In the genomic region with DNA sequence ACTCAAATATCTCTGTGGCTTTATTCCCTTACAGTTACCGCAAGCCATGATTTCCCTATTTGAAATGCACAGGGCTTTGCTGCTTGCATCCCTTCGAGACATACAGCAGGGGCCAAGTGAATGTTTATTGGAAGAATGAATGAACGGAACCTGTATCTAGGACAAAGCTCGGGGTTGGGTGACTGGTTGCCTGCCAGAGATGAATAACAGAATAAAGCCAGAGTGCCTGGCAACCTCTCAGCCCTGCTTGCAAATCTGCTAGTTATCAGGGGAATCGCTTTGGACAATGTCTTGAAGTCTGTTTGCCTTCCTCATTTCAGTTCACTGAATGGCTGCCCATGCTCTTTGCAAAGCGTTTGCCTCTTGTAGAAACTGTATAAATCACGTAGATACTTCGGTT, we compare ENCODE assay signal across 11 mouse cellular contexts.
DNase-seq lines count a peak whose midpoint lies in the region; ATAC-seq lines count a peak whose summit lies in the region.
"Had no signal": no experiment of that assay in that cellular context is flagged by ENCODE, and none has a peak within 500 bp of the region (broad histone marks: within the 10 kb centered on the region; RNA-seq: fewer than 3 reads in every experiment).

No protein-coding gene starts in this region.

- H3K4me2 ChIP-seq in midbrain, embryonic 16.5 days (ENCODE audit: low read length): peak overlapping the region; percentile 6; the same call in 1 of the 2 replicates
- H3K4me2 ChIP-seq: embryonic facial prominence, embryonic 13.5 days; heart, embryonic 13.5 days had no signal

- intact Hi-C loops in left cerebral cortex, postnatal 4 days (cut with DNase I): no loop called here
- intact Hi-C loops in left cerebral cortex, postnatal 10 days (cut with DNase I): no loop called here

- DNase-seq in left cerebral cortex, postnatal 4 days: peak; percentile 70
- DNase-seq in left cerebral cortex, postnatal 10 days (ENCODE audit: extremely low spot score in 1 of 2, low spot score in 2 of 2): no peak
- peak; percentile 81 for DNase-seq in cerebellum, adult 11-12 months
- peak; percentile 74 to 81 for DNase-seq in cerebellum, postnatal 36 days
- no peak for DNase-seq in T-cell, adult 2 months (ENCODE audit: low spot score)
- DNase-seq: thymus, postnatal 14 days had no signal

- H3K9ac ChIP-seq in midbrain, embryonic 16.5 days (ENCODE audit: low read depth, low read length): 0 out of 2 replicates have a peak overlapping the region, but pooled peaks have one; percentile 22
- H3K9ac ChIP-seq: embryonic facial prominence, embryonic 13.5 days; heart, embryonic 13.5 days had no signal

- ATAC-seq in midbrain, embryonic 16.5 days: peak; percentile 86
- no peak for ATAC-seq in inflammation-experienced regulatory T-cells, adult 6 months
- ATAC-seq: intestine, embryonic 16.5 days had no signal

- WGBS in midbrain, embryonic 16.5 days: 23% methylated on average over 8 of the region's 8 CpGs

- H3K4me3 ChIP-seq in midbrain, embryonic 16.5 days (ENCODE audit: low read depth, low read length): no peak overlapping the region
- H3K4me3 ChIP-seq: embryonic facial prominence, embryonic 13.5 days; heart, embryonic 13.5 days had no signal

- H3K36me3 ChIP-seq in midbrain, embryonic 16.5 days (ENCODE audit: control insufficient read depth, insufficient read depth, low read length): no peaks in the 10 kb centered on the region
- H3K36me3 ChIP-seq: embryonic facial prominence, embryonic 13.5 days; heart, embryonic 13.5 days had no signal

- H3K27me3 ChIP-seq in midbrain, embryonic 16.5 days (ENCODE audit: control insufficient read depth, insufficient read depth, low read depth, low read length): no peaks in the 10 kb centered on the region
- H3K27me3 ChIP-seq: embryonic facial prominence, embryonic 13.5 days; heart, embryonic 13.5 days had no signal

- no peaks in the 10 kb centered on the region; the same call in 1 of the 2 replicates for H3K9me3 ChIP-seq in midbrain, embryonic 16.5 days (replicated peaks; ENCODE audit: control insufficient read depth, low read length, poor library complexity, severe bottlenecking)
- H3K9me3 ChIP-seq: embryonic facial prominence, embryonic 13.5 days; heart, embryonic 13.5 days had no signal

- H3K4me1 ChIP-seq in midbrain, embryonic 16.5 days (ENCODE audit: control insufficient read depth, insufficient read depth, low read length): peaks cover 22% of the 10 kb centered on the region
- H3K4me1 ChIP-seq: embryonic facial prominence, embryonic 13.5 days; heart, embryonic 13.5 days had no signal

- peak overlapping the region; percentile 80 for H3K27ac ChIP-seq in midbrain, embryonic 16.5 days (ENCODE audit: low read length)
- H3K27ac ChIP-seq: embryonic facial prominence, embryonic 13.5 days; heart, embryonic 13.5 days had no signal

Comparison
In these comparisons a context has a peak if more than half of its experiments do, and no peak if none do; other contexts are left out.
1. DNase-seq: peak in left cerebral cortex, postnatal 4 days (single experiment), cerebellum, adult 11-12 months (single experiment) and cerebellum, postnatal 36 days (2 of 2); none in left cerebral cortex, postnatal 10 days (0 of 2) and T-cell, adult 2 months (single experiment).